Mouse (Mus musculus): Measurements from ENCODE around the gene Phkb.
"Not testable (repeated sequence)": the region's sequence is repeated elsewhere in the genome, so short reads cannot be mapped to it uniquely, and the experiment has no call there.

Phkb gene

GRCm38 (mm10) chr8:85840657-85841488 lies at the start of gene Phkb, which contains the start of gene Itfg1:
Gene Phkb, plus strand, starts transcription at chr8:85840959.
Gene Itfg1, minus strand, starts transcription at chr8:85840921.
- in situ Hi-C loops (cut with MboI; ENCODE audit: low sequenced_read_pairs): no loop called here

- in situ Hi-C loops (cut with MboI; ENCODE audit: low sequenced_read_pairs): not testable (repeated sequence)
These were observed 44.4 kb upstream of the Phkb start for GRCm38 (mm10) chr8:85796392-85796791.

- in situ Hi-C loops (cut with MboI; ENCODE audit: low sequenced_read_pairs): no loop called here
These were observed 40.6 kb upstream of the Phkb start for GRCm38 (mm10) chr8:85800164-85800563.

GRCm38 (mm10) chr8:85801408-85801807 lies 39.4 kb upstream of the Phkb start:
- in situ Hi-C loops (cut with MboI; ENCODE audit: low sequenced_read_pairs): no loop called here

GRCm38 (mm10) chr8:85813621-85814020 lies 27.1 kb upstream of the Phkb start:
- in situ Hi-C loops (cut with MboI; ENCODE audit: low sequenced_read_pairs): no loop called here

- in situ Hi-C loops (cut with MboI; ENCODE audit: low sequenced_read_pairs): no loop called here
These were observed 673 bp upstream of the Phkb start for GRCm38 (mm10) chr8:85839916-85840656.

- in situ Hi-C loops (cut with MboI; ENCODE audit: low sequenced_read_pairs): no loop called here
These were observed 683 bp downstream of the Phkb start for GRCm38 (mm10) chr8:85841489-85841795.

GRCm38 (mm10) chr8:85845887-85846286 lies 5.1 kb downstream of the Phkb start:
- in situ Hi-C loops (cut with MboI; ENCODE audit: low sequenced_read_pairs): no loop called here

- in situ Hi-C loops (cut with MboI; ENCODE audit: low sequenced_read_pairs): no loop called here
These were observed 13.7 kb downstream of the Phkb start for GRCm38 (mm10) chr8:85854220-85855123.

GRCm38 (mm10) chr8:85857227-85857896 lies 16.6 kb downstream of the Phkb start:
- in situ Hi-C loops (cut with MboI; ENCODE audit: low sequenced_read_pairs): not testable (repeated sequence)

GRCm38 (mm10) chr8:85860612-85861011 lies 19.9 kb downstream of the Phkb start:
- in situ Hi-C loops (cut with MboI; ENCODE audit: low sequenced_read_pairs): no loop called here

- in situ Hi-C loops (cut with MboI; ENCODE audit: low sequenced_read_pairs): no loop called here
These were observed 21.6 kb downstream of the Phkb start for GRCm38 (mm10) chr8:85862381-85862780.

GRCm38 (mm10) chr8:85871660-85872059 lies 30.9 kb downstream of the Phkb start:
- in situ Hi-C loops (cut with MboI; ENCODE audit: low sequenced_read_pairs): no loop called here

GRCm38 (mm10) chr8:85877976-85878375 lies 37.2 kb downstream of the Phkb start:
- in situ Hi-C loops (cut with MboI; ENCODE audit: low sequenced_read_pairs): no loop called here

- in situ Hi-C loops (cut with MboI; ENCODE audit: low sequenced_read_pairs): no loop called here
These were observed 38.9 kb downstream of the Phkb start for GRCm38 (mm10) chr8:85879624-85880023.

- in situ Hi-C loops (cut with MboI; ENCODE audit: low sequenced_read_pairs): no loop called here
These were observed 44.1 kb downstream of the Phkb start for GRCm38 (mm10) chr8:85884811-85885210.

GRCm38 (mm10) chr8:85897636-85898035 lies 56.9 kb downstream of the Phkb start:
- in situ Hi-C loops (cut with MboI; ENCODE audit: low sequenced_read_pairs): no loop called here

- in situ Hi-C loops (cut with MboI; ENCODE audit: low sequenced_read_pairs): no loop called here
These were observed 84.2 kb downstream of the Phkb start for GRCm38 (mm10) chr8:85924991-85925390.

- in situ Hi-C loops (cut with MboI; ENCODE audit: low sequenced_read_pairs): no loop called here
These were observed 84.8 kb downstream of the Phkb start for GRCm38 (mm10) chr8:85925574-85925973.

GRCm38 (mm10) chr8:85926107-85926506 lies 85.3 kb downstream of the Phkb start:
- in situ Hi-C loops (cut with MboI; ENCODE audit: low sequenced_read_pairs): no loop called here

- in situ Hi-C loops (cut with MboI; ENCODE audit: low sequenced_read_pairs): no loop called here
These were observed 95.4 kb downstream of the Phkb start for GRCm38 (mm10) chr8:85936148-85936547.
